ENCODE assay signal across 10 mouse cellular contexts in genomic region chr13:81944469-81944868, GRCm38 (mm10).
A peak's percentile ranks its signal among the peaks of the same experiment; 100 is the strongest.
DNase-seq lines count a peak whose midpoint lies in the region; ATAC-seq and TF ChIP-seq lines count a peak whose summit lies in the region.
"Had no signal": no experiment of that assay in that cellular context is flagged by ENCODE, and none has a peak within 500 bp of the region (broad histone marks: within the 10 kb centered on the region; RNA-seq: fewer than 3 reads in every experiment).

No protein-coding gene starts in this region.

- H3K4me3 ChIP-seq in lung, embryonic 15.5 days = peak overlapping the region; percentile 17
- no peak overlapping the region for H3K4me3 ChIP-seq in lung, adult 2 months (replicated peaks; ENCODE audit: extremely low read depth, low read depth, low read length)
- peak overlapping the region; percentile 28; the same call in 1 of the 2 replicates for H3K4me3 ChIP-seq in limb, embryonic 10.5 days
- peak overlapping the region; percentile 37 for H3K4me3 ChIP-seq in neural tube, embryonic 15.5 days (replicated peaks)
- H3K4me3 ChIP-seq: erythroblast, embryonic 14.5 days; liver, embryonic 13.5 days had no signal

- peak overlapping the region; percentile 51 for H3K4me2 ChIP-seq in lung, embryonic 15.5 days
- H3K4me2 ChIP-seq in neural tube, embryonic 15.5 days = peak overlapping the region; percentile 61
- H3K4me2 ChIP-seq: liver, embryonic 13.5 days had no signal

- 28% methylated on average over 6 of the region's 6 CpGs for WGBS in lung, embryonic 15.5 days
- WGBS in lung, adult 2 months = 45% methylated on average over 6 of the region's 6 CpGs
- 32% methylated on average over 6 of the region's 6 CpGs for WGBS in limb, embryonic 10.5 days
- 22% methylated on average over 6 of the region's 6 CpGs for WGBS in neural tube, embryonic 15.5 days

- no peak for TF ChIP-seq POLR2A in lung, adult 2 months (IDR thresholded peaks at IDR 0.05; ENCODE audit: borderline replicate concordance, extremely low read depth, low read depth, low read length)

- H3K36me3 ChIP-seq in lung, embryonic 15.5 days = no peaks in the 10 kb centered on the region
- no peaks in the 10 kb centered on the region for H3K36me3 ChIP-seq in limb, embryonic 10.5 days
- no peaks in the 10 kb centered on the region for H3K36me3 ChIP-seq in neural tube, embryonic 15.5 days
- H3K36me3 ChIP-seq: liver, embryonic 13.5 days had no signal

- no peak overlapping the region for H3K9ac ChIP-seq in lung, embryonic 15.5 days
- H3K9ac ChIP-seq in neural tube, embryonic 15.5 days (replicated peaks) = peak overlapping the region; percentile 45
- H3K9ac ChIP-seq: liver, embryonic 13.5 days had no signal

- peak; percentile 55; the same call in 1 of the 2 replicates for ATAC-seq in cerebellum, adult (ENCODE audit: insufficient number of reproducible peaks, low FRiP score, low TSS enrichment)
- peak; percentile 49; the same call in 1 of the 2 replicates for ATAC-seq in lung, embryonic 15.5 days (ENCODE audit: borderline replicate concordance, extremely low read depth, low FRiP score, low TSS enrichment)
- ATAC-seq in neural tube, embryonic 15.5 days (ENCODE audit: low FRiP score) = peak; percentile 82

- H3K27me3 ChIP-seq in lung, embryonic 15.5 days = no peaks in the 10 kb centered on the region
- H3K27me3 ChIP-seq in limb, embryonic 10.5 days (ENCODE audit: low read depth, poor library complexity, severe bottlenecking) = no peaks in the 10 kb centered on the region
- H3K27me3 ChIP-seq in neural tube, embryonic 15.5 days (replicated peaks) = no peaks in the 10 kb centered on the region
- H3K27me3 ChIP-seq: liver, embryonic 13.5 days had no signal

- H3K4me1 ChIP-seq in lung, embryonic 15.5 days = peaks cover 4% of the 10 kb centered on the region; the same call in 1 of the 2 replicates
- H3K4me1 ChIP-seq in lung, adult 2 months (ENCODE audit: control insufficient read depth, insufficient read depth, low read length) = no peaks in the 10 kb centered on the region
- peaks cover 9% of the 10 kb centered on the region for H3K4me1 ChIP-seq in limb, embryonic 10.5 days
- peaks cover 13% of the 10 kb centered on the region for H3K4me1 ChIP-seq in neural tube, embryonic 15.5 days
- H3K4me1 ChIP-seq: liver, embryonic 13.5 days had no signal

- TF ChIP-seq CTCF in lung, adult 2 months (IDR thresholded peaks at IDR 0.05; ENCODE audit: insufficient read depth, low read length) = no peak

- H3K9me3 ChIP-seq in lung, embryonic 15.5 days = no peaks in the 10 kb centered on the region
- H3K9me3 ChIP-seq in limb, embryonic 10.5 days (replicated peaks) = no peaks in the 10 kb centered on the region
- no peaks in the 10 kb centered on the region for H3K9me3 ChIP-seq in neural tube, embryonic 15.5 days (replicated peaks)
- H3K9me3 ChIP-seq: liver, embryonic 13.5 days had no signal

- no peak for DNase-seq in cerebellum, adult 18-20 months
- no peak for DNase-seq in lung, adult 2 months
- peak; percentile 30 for DNase-seq in limb, embryonic 10.5 days (ENCODE audit: low spot score)
- no peak for DNase-seq in layer of hippocampus, postnatal 10 days (ENCODE audit: low spot score in 2 of 2)
- DNase-seq in layer of hippocampus, adult 11-12 months (ENCODE audit: low spot score) = no peak

- no peak overlapping the region for H3K27ac ChIP-seq in lung, embryonic 15.5 days
- H3K27ac ChIP-seq in limb, embryonic 10.5 days = no peak overlapping the region
- H3K27ac ChIP-seq in neural tube, embryonic 15.5 days (replicated peaks) = no peak overlapping the region
- H3K27ac ChIP-seq: liver, embryonic 13.5 days had no signal
